Mouse (Mus musculus): ENCODE data around the gene Pde9a. TPM values are rescaled to one million over a fixed set of nuclear protein-coding genes. Genes with fewer than 3 reads are reported as not detected.

The Pde9a gene
- polyA plus RNA-seq, 1 experiment from 2014 or later: 44.1 TPM

DNA sequence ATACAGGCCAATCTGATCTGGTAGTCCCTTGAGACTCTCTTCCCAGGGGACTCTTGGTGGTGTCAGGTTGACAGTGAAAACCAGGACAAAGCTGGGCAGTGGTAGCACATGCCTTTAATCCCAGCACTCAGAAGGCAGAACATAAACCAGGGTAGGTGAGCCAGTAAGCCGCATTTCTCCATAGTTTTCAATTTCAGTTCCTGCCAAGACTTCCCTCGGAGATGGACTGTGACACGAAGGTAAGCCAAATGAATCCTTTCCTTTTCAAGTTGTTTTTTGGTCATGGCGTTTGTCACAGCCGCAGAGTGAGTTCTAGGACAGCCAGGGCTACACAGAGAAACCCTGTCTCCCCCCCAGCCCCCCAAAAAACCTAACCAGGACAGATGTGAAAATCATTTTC, 6.0 kb downstream of the Pde9a start:
- Histone ChIP-seq H3K9ac (replicated peaks; ENCODE audit: low read depth) (no peak overlapping the region), H3K9me3 (ENCODE audit: low read length) (no peaks in the 10 kb centered on the region), H3K4me1 (ENCODE audit: insufficient read depth, low read depth, low read length) (peaks cover 3% of the 10 kb centered on the region; the same call in 1 of the 2 replicates), H3K36me3 (ENCODE audit: insufficient read depth, low read length) (no peaks in the 10 kb centered on the region), H3K27me3 (replicated peaks; ENCODE audit: insufficient read depth, low read length) (no peaks in the 10 kb centered on the region), H3K4me3 (ENCODE audit: low read depth, low read length) (no peak overlapping the region), H3K4me2 (replicated peaks; ENCODE audit: low read depth, low read length) (no peak overlapping the region), H3K27ac (ENCODE audit: low read length) (no peak overlapping the region)
- no peak for DNase-seq (ENCODE audit: low spot score)
- TF ChIP-seq EP300 (IDR thresholded peaks at IDR 0.05) (no peak), CTCF (IDR thresholded peaks at IDR 0.05) (no peak)
- 82% methylated on average over 5 of the region's 5 CpGs for WGBS
- ATAC-seq: no peak

GRCm38 (mm10) chr17:31393811-31394210, 7.8 kb downstream of the Pde9a start:
- no peak for TF ChIP-seq CTCF (IDR thresholded peaks at IDR 0.05)
- TF ChIP-seq EP300 (IDR thresholded peaks at IDR 0.05): no peak
- 44% methylated on average over 2 of the region's 2 CpGs for WGBS
- H3K27me3 ChIP-seq (replicated peaks; ENCODE audit: insufficient read depth, low read length): no peaks in the 10 kb centered on the region
- H3K4me2 ChIP-seq (replicated peaks; ENCODE audit: low read depth, low read length): no peak overlapping the region
- no peaks in the 10 kb centered on the region; the same call in 1 of the 2 replicates for H3K4me1 ChIP-seq (ENCODE audit: insufficient read depth, low read depth, low read length)
- no peak overlapping the region for H3K9ac ChIP-seq (replicated peaks; ENCODE audit: low read depth)
- no peak for ATAC-seq
- no peak overlapping the region for H3K27ac ChIP-seq (ENCODE audit: low read length)
- H3K9me3 ChIP-seq (ENCODE audit: low read length): no peaks in the 10 kb centered on the region
- DNase-seq (ENCODE audit: low spot score): no peak
- no peak overlapping the region for H3K4me3 ChIP-seq (ENCODE audit: low read depth, low read length)
- no peaks in the 10 kb centered on the region for H3K36me3 ChIP-seq (ENCODE audit: insufficient read depth, low read length)

GRCm38 (mm10) chr17:31400294-31400693, 14.3 kb downstream of the Pde9a start:
- no peak overlapping the region for H3K27ac ChIP-seq (ENCODE audit: low read length)
- no peaks in the 10 kb centered on the region for H3K4me1 ChIP-seq (ENCODE audit: insufficient read depth, low read depth, low read length)
- H3K27me3 ChIP-seq (replicated peaks; ENCODE audit: insufficient read depth, low read length): no peaks in the 10 kb centered on the region
- ATAC-seq (no peak), DNase-seq (ENCODE audit: low spot score) (no peak)
- no peak overlapping the region for H3K4me2 ChIP-seq (replicated peaks; ENCODE audit: low read depth, low read length)
- H3K4me3 ChIP-seq (ENCODE audit: low read depth, low read length): no peak overlapping the region
- H3K9ac ChIP-seq (replicated peaks; ENCODE audit: low read depth): no peak overlapping the region
- 57% methylated on average over 6 of the region's 6 CpGs for WGBS
- no peak for TF ChIP-seq EP300 (IDR thresholded peaks at IDR 0.05)
- TF ChIP-seq CTCF (IDR thresholded peaks at IDR 0.05): no peak
- no peaks in the 10 kb centered on the region for H3K36me3 ChIP-seq (ENCODE audit: insufficient read depth, low read length)
- no peaks in the 10 kb centered on the region for H3K9me3 ChIP-seq (ENCODE audit: low read length)

- H3K4me1 ChIP-seq (ENCODE audit: insufficient read depth, low read depth, low read length): no peaks in the 10 kb centered on the region
- no peak overlapping the region for H3K4me2 ChIP-seq (replicated peaks; ENCODE audit: low read depth, low read length)
- DNase-seq (ENCODE audit: low spot score): no peak
- no peaks in the 10 kb centered on the region for H3K36me3 ChIP-seq (ENCODE audit: insufficient read depth, low read length)
- H3K27me3 ChIP-seq (replicated peaks; ENCODE audit: insufficient read depth, low read length): no peaks in the 10 kb centered on the region
- no peak overlapping the region for H3K4me3 ChIP-seq (ENCODE audit: low read depth, low read length)
- H3K27ac ChIP-seq (ENCODE audit: low read length): no peak overlapping the region
- 71% methylated on average over 3 of the region's 3 CpGs for WGBS
- H3K9ac ChIP-seq (replicated peaks; ENCODE audit: low read depth): no peak overlapping the region
- no peaks in the 10 kb centered on the region for H3K9me3 ChIP-seq (ENCODE audit: low read length)
- no peak for ATAC-seq
- no peak for TF ChIP-seq CTCF (IDR thresholded peaks at IDR 0.05)
- TF ChIP-seq EP300 (IDR thresholded peaks at IDR 0.05): no peak
These were observed 15.2 kb downstream of the Pde9a start for GRCm38 (mm10) chr17:31401160-31401559.

DNA sequence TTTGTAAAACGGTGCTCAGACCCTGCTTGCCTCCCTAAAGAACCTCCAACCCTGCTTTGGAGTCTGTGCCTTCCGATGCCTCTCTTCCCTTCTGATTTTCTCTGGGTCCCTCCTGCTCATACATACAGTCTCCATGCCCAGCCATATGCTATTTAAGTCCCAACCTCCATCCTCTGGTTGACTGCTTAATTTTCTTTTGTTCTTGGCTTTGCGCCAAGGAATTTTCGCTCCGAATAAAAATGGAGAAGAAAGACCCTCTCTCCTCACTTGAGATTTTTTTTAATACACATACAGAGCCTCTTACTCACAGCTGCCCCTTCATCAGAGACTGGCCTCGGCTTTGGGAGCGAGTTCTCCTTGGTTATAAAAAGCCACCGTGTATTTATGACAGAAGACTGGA, 16.7 kb downstream of the Pde9a start:
- 37% methylated on average over 8 of the region's 8 CpGs for WGBS
- ATAC-seq: no peak
- Histone ChIP-seq H3K4me2 (replicated peaks; ENCODE audit: low read depth, low read length) (no peak overlapping the region), H3K9ac (replicated peaks; ENCODE audit: low read depth) (no peak overlapping the region), H3K36me3 (ENCODE audit: insufficient read depth, low read length) (no peaks in the 10 kb centered on the region), H3K9me3 (ENCODE audit: low read length) (no peaks in the 10 kb centered on the region), H3K4me3 (ENCODE audit: low read depth, low read length) (no peak overlapping the region), H3K4me1 (ENCODE audit: insufficient read depth, low read depth, low read length) (no peaks in the 10 kb centered on the region), H3K27ac (ENCODE audit: low read length) (no peak overlapping the region), H3K27me3 (replicated peaks; ENCODE audit: insufficient read depth, low read length) (no peaks in the 10 kb centered on the region)
- TF ChIP-seq EP300 (IDR thresholded peaks at IDR 0.05) (no peak), CTCF (IDR thresholded peaks at IDR 0.05) (no peak)
- DNase-seq (ENCODE audit: low spot score): no peak

GRCm38 (mm10) chr17:31405694-31406227, 19.8 kb downstream of the Pde9a start:
- ATAC-seq (peak; percentile 32; the same call in 1 of the 2 replicates), DNase-seq (ENCODE audit: low spot score) (no peak)
- WGBS: 71% methylated on average over 5 of the region's 6 CpGs
- peaks cover 6% of the 10 kb centered on the region; the same call in 1 of the 2 replicates for H3K4me1 ChIP-seq (ENCODE audit: insufficient read depth, low read depth, low read length)
- TF ChIP-seq EP300 (IDR thresholded peaks at IDR 0.05) (no peak), CTCF (IDR thresholded peaks at IDR 0.05) (no peak)
- H3K9ac ChIP-seq (replicated peaks; ENCODE audit: low read depth): no peak overlapping the region
- H3K4me2 ChIP-seq (replicated peaks; ENCODE audit: low read depth, low read length): no peak overlapping the region
- H3K27ac ChIP-seq (ENCODE audit: low read length): no peak overlapping the region
- H3K4me3 ChIP-seq (ENCODE audit: low read depth, low read length): no peak overlapping the region
- H3K9me3 ChIP-seq (ENCODE audit: low read length): no peaks in the 10 kb centered on the region
- no peaks in the 10 kb centered on the region for H3K27me3 ChIP-seq (replicated peaks; ENCODE audit: insufficient read depth, low read length)
- H3K36me3 ChIP-seq (ENCODE audit: insufficient read depth, low read length): no peaks in the 10 kb centered on the region

Measured in lung, postnatal 0 days (tissue).